Mouse (Mus musculus) adrenal gland, adult 18-20 months (tissue): ENCODE data around the gene Cdc45. TPM values are rescaled to one million over a fixed set of nuclear protein-coding genes. Genes with fewer than 3 reads are reported as not detected.

Experiments used
- DNase-seq, 2 experiments: peaks; one replicate each; pipeline ENCODE4 v3.0.0; 2021 to 2022; ENCODE audit warnings: low spot score in 2 of 2
- total RNA-seq, 2 experiments: library from RNA; stranded (reverse); gene quantifications; 1 replicate in 1 of 2; 2 replicates in 1 of 2; pipeline ENCODE4 v1.2.3; 2021

The Cdc45 gene
- total RNA-seq, 2 experiments from 2014 or later, result 6.3 to 11.0 TPM

DNA sequence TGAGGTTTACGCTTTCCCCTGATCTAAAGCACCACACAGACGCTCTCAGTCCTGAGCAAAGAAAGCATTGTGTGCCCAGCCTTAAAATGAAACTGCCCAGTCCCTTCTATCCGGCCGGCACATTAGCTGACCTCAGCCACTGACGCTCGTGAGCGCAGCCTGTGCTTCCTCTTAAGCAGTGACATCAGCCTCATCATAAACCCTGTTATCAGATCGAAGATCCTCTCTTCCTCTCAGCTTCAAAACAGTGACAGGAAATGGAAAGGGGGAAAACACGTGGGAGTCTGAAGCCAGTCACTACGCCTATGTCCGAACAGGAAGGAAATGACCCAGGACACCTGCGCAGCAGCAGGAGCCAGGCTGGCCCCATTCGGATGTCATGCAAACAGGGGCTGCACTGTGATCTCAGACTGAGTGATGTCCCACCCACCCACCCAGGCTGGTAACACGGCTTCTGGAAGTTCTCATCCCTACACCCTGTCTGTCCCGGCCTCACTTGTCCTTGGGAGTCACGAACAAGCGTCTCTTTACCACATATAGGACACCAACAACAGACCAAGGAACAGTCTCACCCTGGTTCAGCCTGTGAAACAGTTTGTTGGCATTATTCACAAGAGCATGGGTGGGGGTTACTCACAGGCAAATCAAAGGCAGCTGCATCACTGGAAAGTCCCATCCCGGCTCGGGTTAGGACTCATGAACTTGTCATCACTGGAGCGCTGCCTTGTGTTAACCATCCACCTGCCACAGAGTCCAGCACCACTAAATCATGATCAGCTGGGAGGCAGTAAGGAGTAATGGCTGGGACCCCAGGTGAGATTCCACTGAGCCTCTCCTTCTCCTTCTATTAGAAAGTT, 78.5 kb downstream of the Cdc45 start:
- peak in 1 of 2 experiments; percentile 29 for DNase-seq

DNA sequence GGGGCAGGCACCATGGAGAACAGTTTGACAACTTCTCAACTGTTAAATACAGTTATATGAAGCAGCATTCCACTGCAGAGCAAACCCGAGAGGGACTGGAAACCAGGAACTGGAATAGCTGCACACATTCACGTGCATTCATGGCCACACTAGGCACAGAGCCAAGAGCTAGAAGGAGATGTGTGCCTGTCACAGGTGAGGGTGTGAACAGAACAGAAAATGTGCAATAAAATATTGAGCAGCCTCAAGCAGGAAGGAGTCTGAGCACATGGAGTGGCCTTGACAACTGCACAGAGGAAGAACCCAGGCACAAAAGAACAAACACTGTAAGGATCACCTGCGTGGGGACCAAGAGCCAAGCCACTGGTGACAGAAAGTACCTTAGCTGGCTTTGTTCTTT, 81.1 kb downstream of the Cdc45 start:
- no peak for DNase-seq

Other genes starting within 250 kb of the Cdc45 start
- gene Tbx1, start 221.3 kb downstream of the Cdc45 start, total RNA-seq, result under 1 TPM in 1 of 2 experiments, not detected in 1; 0.22 TPM
- not detected for gene Gp1bb, start 189.6 kb downstream of the Cdc45 start, total RNA-seq
- 1 to 10 TPM; 1.4 to 5.1 TPM for gene Gm49601, start 185.6 kb downstream of the Cdc45 start, total RNA-seq
- 10 to 100 TPM in 1 of 2 experiments, 1 to 10 TPM in 1; 7.9 to 10.7 TPM for gene Sept5, start 182.0 kb downstream of the Cdc45 start, total RNA-seq
- 10 to 100 TPM in 1 of 2 experiments, 1 to 10 TPM in 1; 4.5 to 13.7 TPM for gene Cldn5, start 35.1 kb downstream of the Cdc45 start, total RNA-seq
- 100 to 1,000 TPM in 1 of 2 experiments, 10 to 100 TPM in 1; 98.4 to 121 TPM for gene Ufd1, start 208 bp downstream of the Cdc45 start, total RNA-seq
- gene 2510002D24Rik, start 24.6 kb upstream of the Cdc45 start, total RNA-seq, result 10 to 100 TPM in 1 of 2 experiments, 1 to 10 TPM in 1; 9.7 to 18.5 TPM
- 1 to 10 TPM; 5.3 to 7.5 TPM for gene Gm28539, start 24.6 kb upstream of the Cdc45 start, total RNA-seq
- 10 to 100 TPM; 50.2 to 50.4 TPM for gene Mrpl40, start 64.9 kb upstream of the Cdc45 start, total RNA-seq
- gene Hira, start 65.0 kb upstream of the Cdc45 start, total RNA-seq, result 10 to 100 TPM; 29.4 to 32.3 TPM